Mouse (Mus musculus) G1E (cell line): Measurements from ENCODE around the gene Dapp1.

Source experiments
- CTCF ChIP-seq: IDR thresholded peaks from 2 replicates; pipeline ENCODE4 v1.5.1; 2012; ENCODE audit warnings: low read depth, low read length, inconsistent platforms, mixed read lengths
- GATA1 ChIP-seq: IDR thresholded peaks from 2 replicates; pipeline ENCODE4 v1.6.1; 2012; ENCODE audit warnings: borderline replicate concordance, low read length, inconsistent platforms, mixed read lengths
- GATA2 ChIP-seq: IDR thresholded peaks from 2 replicates; pipeline ENCODE4 v1.6.1; 2012; ENCODE audit warnings: low read depth, low read length, inconsistent platforms, borderline replicate concordance
- POLR2AphosphoS5 ChIP-seq: IDR thresholded peaks from 2 replicates; pipeline ENCODE4 v1.6.1; 2012; ENCODE audit warnings: low read depth, low read length, inconsistent platforms; ENCODE audit not compliant: insufficient replicate concordance
- TAL1 ChIP-seq: conservative IDR thresholded peaks from 2 replicates; pipeline ENCODE4 v1.6.1; 2012; ENCODE audit warnings: low read depth, low read length, inconsistent platforms, mixed read lengths

GRCm38 (mm10) chr3:137917694-137918171, 63.6 kb downstream of the Dapp1 start:
- TF ChIP-seq TAL1 (no peak), CTCF (no peak), GATA1 (no peak), GATA2 (no peak), POLR2AphosphoS5 (no peak)
